Mouse (Mus musculus) c-Kit-positive CD71-positive TER-119-positive erythroid progenitor cells, embryonic 14.5 days (primary cell): ENCODE measurements around the gene Plagl2.
A peak's percentile ranks its signal among the peaks of the same experiment; 100 is the strongest.

Experiments used
- DNase-seq: peaks from one replicate; pipeline ENCODE4 v3.0.0-alpha.2; 2013; ENCODE audit warnings: low spot score

The Plagl2 gene

GRCm38 (mm10) chr2:153187848-153188247, 53.4 kb downstream of the Plagl2 start:
- no peak for DNase-seq

- peak; percentile 51 for DNase-seq
These were observed 55.0 kb downstream of the Plagl2 start for GRCm38 (mm10) chr2:153186176-153186591.

- DNase-seq: no peak
These were observed 61.3 kb downstream of the Plagl2 start for GRCm38 (mm10) chr2:153179961-153180360.

- DNase-seq: no peak
These were observed 61.9 kb downstream of the Plagl2 start for GRCm38 (mm10) chr2:153179126-153179860.
